Mouse (Mus musculus) layer of hippocampus, postnatal 14 days (tissue): Measurements from ENCODE around the gene Rsad1. TPM values are rescaled to one million over a fixed set of nuclear protein-coding genes. Genes with fewer than 3 reads are reported as not detected.
A peak's percentile ranks its signal among the peaks of the same experiment; 100 is the strongest.

ENCODE experiments used
- DNase-seq, 2 experiments: peaks; one replicate each; pipeline ENCODE4 v3.0.0; 2021 to 2022; ENCODE audit warnings: low spot score in 2 of 2, mixed read lengths in 1 of 2
- total RNA-seq, 2 experiments: library from RNA; stranded (reverse); gene quantifications; 2 replicates each; pipeline ENCODE4 v1.2.3; 2021

Gene Rsad1
- total RNA-seq, 2 experiments from 2014 or later: 10.2 to 11.6 TPM

- peak in 1 of 2 experiments; percentile 56 for DNase-seq
Observed at GRCm38 (mm10) chr11:94549691-94550441, 811 bp upstream of the Rsad1 start.

- DNase-seq: peak in 1 of 2 experiments; percentile 39
Observed at GRCm38 (mm10) chr11:94548041-94548784, 842 bp downstream of the Rsad1 start.

GRCm38 (mm10) chr11:94547271-94547670 is 1.8 kb downstream of the Rsad1 start:
- no peak for DNase-seq

- DNase-seq: no peak
Observed at GRCm38 (mm10) chr11:94546381-94546780, 2.7 kb downstream of the Rsad1 start.

GRCm38 (mm10) chr11:94544422-94544821 is 4.6 kb downstream of the Rsad1 start:
- no peak for DNase-seq

- peak; percentile 91 to 94 for DNase-seq
Observed at GRCm38 (mm10) chr11:94543932-94544331, 5.1 kb downstream of the Rsad1 start.

- DNase-seq: no peak
Observed at GRCm38 (mm10) chr11:94543344-94543743, 5.7 kb downstream of the Rsad1 start.

GRCm38 (mm10) chr11:94542400-94542799 is 6.7 kb downstream of the Rsad1 start:
- DNase-seq: no peak

- no peak for DNase-seq
Observed at GRCm38 (mm10) chr11:94539761-94540160, 9.3 kb downstream of the Rsad1 start.

- no peak for DNase-seq
Observed at GRCm38 (mm10) chr11:94538733-94539292, 10.2 kb downstream of the Rsad1 start.

GRCm38 (mm10) chr11:94533171-94533570 is 15.9 kb downstream of the Rsad1 start:
- no peak for DNase-seq

GRCm38 (mm10) chr11:94528879-94529278 is 20.2 kb downstream of the Rsad1 start:
- DNase-seq: no peak

- DNase-seq: no peak
Observed at GRCm38 (mm10) chr11:94526171-94526879, 22.7 kb downstream of the Rsad1 start.

GRCm38 (mm10) chr11:94521219-94521843 is 27.7 kb downstream of the Rsad1 start, which contains the start of gene Mycbpap:
Gene Mycbpap (minus strand): TSS chr11:94521742.
- DNase-seq: peak; percentile 28 to 41

- DNase-seq: no peak
Observed at GRCm38 (mm10) chr11:94513452-94513851, 35.6 kb downstream of the Rsad1 start.

- no peak for DNase-seq
Observed at GRCm38 (mm10) chr11:94508976-94509375, 40.1 kb downstream of the Rsad1 start.

GRCm38 (mm10) chr11:94501482-94501881 is 47.6 kb downstream of the Rsad1 start:
- DNase-seq: no peak

- no peak for DNase-seq
Observed at GRCm38 (mm10) chr11:94500362-94500761, 48.7 kb downstream of the Rsad1 start.

- no peak for DNase-seq
Observed at GRCm38 (mm10) chr11:94499661-94500152, 49.3 kb downstream of the Rsad1 start, which contains the start of gene Epn3. Gene Epn3 (minus strand): TSS chr11:94499974.

- peak; percentile 32 to 69 for DNase-seq
Observed at GRCm38 (mm10) chr11:94499035-94499434, 50.0 kb downstream of the Rsad1 start.
